Mouse (Mus musculus): ENCODE results near the gene Sel1l3.

DNA sequence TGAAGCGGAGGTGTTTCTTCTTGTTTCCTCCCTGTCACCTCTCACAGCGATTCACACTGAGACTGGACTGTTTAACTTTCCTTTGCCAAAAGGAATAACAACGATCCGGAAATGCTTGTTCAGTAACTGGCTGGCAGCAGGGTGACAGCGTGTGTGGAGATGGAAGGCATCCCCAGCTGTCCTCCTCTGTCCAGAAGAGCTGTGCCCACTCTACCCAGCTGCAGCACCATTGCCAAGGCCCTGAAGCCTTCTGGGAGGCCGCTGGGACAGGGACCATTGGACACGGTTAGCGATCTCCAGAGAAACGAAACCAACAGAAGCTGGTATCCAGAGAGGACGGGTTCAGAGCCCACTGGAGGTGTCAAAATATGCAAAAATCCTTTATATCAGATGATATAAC is 30.2 kb upstream of the Sel1l3 start:
- TF ChIP-seq CTCF (IDR thresholded peaks at IDR 0.05; ENCODE audit: insufficient read depth, low read depth, low read length) (no peak), POLR2A (IDR thresholded peaks at IDR 0.05; ENCODE audit: insufficient read depth, low read depth, low read length) (no peak)
